Mouse (Mus musculus) left cerebral cortex, postnatal 10 days (tissue): Measurements from ENCODE around the gene Slc28a1. TPM values are rescaled to one million over a fixed set of nuclear protein-coding genes. Genes with fewer than 3 reads are reported as not detected.

Experiments used
- total RNA-seq, 2 experiments: library from RNA; stranded (reverse); gene quantifications; 2 replicates each; pipeline ENCODE4 v1.2.3; 2021

The Slc28a1 gene
- total RNA-seq, 2 experiments from 2014 or later = 0.15 TPM; not detected in 1

Other genes starting within 250 kb of the Slc28a1 start
- gene Wdr73, start 213.5 kb upstream of the Slc28a1 start, total RNA-seq = 10 to 100 TPM; 25.4 to 28.3 TPM
- 1 to 10 TPM; 7.6 to 7.8 TPM for gene Nmb, start 209.7 kb upstream of the Slc28a1 start, total RNA-seq
- 10 to 100 TPM; 57.5 to 61.8 TPM for gene Sec11a, start 167.0 kb upstream of the Slc28a1 start, total RNA-seq
- gene Zfp592, start 121.1 kb upstream of the Slc28a1 start, total RNA-seq = 10 to 100 TPM; 21.2 to 22.9 TPM
- gene Alpk3, start 57.2 kb upstream of the Slc28a1 start, total RNA-seq = under 1 TPM; 0.49 to 0.61 TPM
- gene Pde8a, start 98.8 kb downstream of the Slc28a1 start, total RNA-seq = 1 to 10 TPM; 3.2 to 3.6 TPM
- 100 to 1,000 TPM; 621 to 626 TPM for gene Rps17, start 230.5 kb downstream of the Slc28a1 start, total RNA-seq